Mouse (Mus musculus) activated CD4-positive, CD25-positive, alpha-beta regulatory T cell (primary cell): ENCODE measurements around the gene Srxn1. TPM values are rescaled to one million over a fixed set of nuclear protein-coding genes. Genes with fewer than 3 reads are reported as not detected.

Experiments used
- polyA plus RNA-seq, 2 experiments: library from polyadenylated mRNA; unstranded; fragments of 100-300 nt; shearing (Covaris generic); gene quantifications; one replicate each; pipeline ENCODE4 v1.2.1; 2017

Gene Srxn1
- polyA plus RNA-seq = 1 to 10 TPM; 1.0 to 4.3 TPM

DNA sequence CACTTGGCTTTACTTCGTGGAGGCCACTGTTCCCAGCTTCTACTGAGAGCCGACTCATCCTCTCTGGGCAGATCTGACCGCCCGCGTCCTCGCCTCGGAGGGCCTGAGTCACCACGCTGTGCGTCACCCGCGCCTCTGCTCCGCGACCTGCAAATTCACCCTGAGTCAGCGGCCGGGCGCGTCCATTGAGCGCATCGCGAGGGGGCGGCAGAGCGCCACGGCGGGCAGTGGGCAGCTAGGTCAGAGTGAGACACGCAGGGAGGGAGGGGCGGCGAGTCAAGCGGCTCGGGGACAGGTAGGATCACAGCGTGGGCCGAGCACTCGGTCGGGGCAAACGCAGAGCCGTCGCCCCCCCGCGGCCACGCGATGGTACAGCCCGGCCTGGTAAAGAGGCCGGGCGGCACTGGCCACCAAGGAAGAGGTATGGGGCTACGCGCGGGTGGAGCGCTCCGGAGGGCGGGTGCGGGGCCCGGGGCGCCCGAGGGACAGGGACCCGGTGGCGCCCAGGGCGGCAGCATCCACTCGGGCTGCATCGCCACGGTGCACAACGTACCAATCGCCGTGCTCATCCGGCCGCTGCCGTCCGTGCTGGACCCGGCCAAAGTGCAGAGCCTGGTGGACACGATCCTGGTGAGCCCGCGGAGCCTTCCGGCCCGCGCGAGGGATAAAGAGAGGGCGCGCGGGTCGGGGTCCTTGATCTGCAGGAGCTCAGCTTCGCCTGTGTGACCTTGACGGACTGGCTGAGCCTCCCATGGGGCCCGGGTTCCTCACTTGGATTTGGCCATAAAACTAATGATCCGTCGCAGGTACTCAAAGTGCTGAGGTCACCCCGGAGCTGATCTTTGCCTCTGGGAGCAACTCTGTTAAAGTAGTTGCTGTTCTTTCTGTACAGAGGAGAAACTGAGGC is at the start of gene Srxn1:
Gene Srxn1 (plus strand): TSS at position 199 of the 907 bp plus-strand sequence.

DNA sequence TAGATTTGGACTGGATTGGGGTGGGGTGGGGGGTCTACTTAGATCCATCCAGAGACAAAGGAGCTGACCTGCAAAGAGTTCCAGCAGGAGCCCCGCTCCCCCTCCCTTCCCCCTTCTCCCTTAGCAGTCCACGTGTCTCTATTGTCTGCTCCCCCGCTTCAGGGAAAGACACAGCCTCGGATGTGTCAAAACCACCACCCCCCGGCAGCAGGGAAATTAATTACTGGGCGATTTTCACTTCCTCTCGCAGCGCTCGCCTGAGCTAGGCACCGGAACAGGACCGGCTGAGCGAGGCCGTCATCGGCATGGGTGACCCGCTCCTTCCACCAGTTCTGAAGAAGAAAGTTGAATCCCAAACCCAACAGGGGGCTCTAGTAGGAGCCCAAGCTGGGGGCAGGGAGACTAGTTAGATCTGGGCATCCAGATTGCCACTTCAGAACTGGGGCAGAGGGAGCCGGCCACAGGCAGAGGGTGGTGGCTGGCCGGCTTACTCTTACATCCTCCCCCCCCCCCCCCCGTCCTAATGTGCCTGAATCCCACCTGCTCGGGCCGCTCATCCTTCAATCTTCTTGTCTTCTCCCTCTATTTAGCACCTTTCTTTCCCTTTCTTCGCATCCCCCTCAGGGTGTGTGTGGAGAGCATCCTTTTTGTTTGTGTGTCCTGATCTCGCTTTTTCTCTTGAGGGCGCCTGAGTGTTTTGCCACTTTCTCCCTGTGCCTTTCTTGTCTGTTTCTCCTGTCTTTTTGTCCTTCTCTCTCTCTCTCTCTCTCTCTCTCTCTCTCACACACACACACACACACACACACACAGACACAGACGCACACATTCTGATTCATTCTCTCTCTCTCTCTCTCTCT is 24.4 kb upstream of the Srxn1 start, which contains the start of gene Scrt2:
Gene Scrt2 (plus strand): TSS at position 845 of the 857 bp plus-strand sequence.

DNA sequence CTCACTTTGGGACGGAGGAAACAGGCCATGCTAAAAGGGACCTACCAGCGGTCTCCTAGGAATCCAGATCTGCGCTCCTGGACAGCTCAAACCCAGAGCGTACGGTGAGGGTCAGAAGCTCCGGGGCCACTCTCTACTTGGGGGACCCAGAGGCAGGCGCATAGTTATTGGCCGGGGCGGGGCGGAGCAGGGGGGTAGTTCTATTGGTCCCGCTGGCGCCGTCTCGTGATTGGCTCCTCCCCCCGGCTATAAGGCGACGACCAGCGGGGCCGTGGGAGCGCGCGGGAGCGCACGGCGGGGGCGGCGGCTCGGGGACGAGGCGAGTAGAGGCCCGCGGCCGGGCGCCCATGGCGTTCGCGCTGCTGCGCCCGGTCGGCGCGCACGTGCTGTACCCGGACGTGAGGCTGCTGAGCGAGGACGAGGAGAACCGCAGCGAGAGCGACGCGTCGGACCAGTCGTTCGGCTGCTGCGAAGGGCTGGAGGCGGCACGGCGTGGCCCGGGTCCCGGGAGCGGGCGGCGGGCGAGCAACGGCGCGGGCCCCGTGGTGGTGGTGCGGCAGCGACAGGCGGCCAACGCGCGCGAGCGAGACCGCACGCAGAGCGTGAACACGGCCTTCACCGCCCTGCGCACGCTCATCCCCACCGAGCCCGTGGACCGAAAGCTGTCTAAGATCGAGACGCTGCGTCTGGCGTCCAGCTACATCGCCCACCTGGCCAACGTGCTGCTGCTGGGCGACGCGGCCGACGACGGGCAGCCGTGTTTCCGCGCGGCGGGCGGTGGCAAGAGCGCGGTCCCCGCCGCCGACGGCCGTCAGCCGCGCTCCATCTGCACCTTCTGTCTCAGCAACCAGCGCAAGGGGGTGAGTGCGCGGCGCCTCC is 38.2 kb downstream of the Srxn1 start, which contains the start of gene Tcf15:
Gene Tcf15 (plus strand): TSS at position 283 of the 879 bp plus-strand sequence.

Other genes with a start within 250 kb of the Srxn1 start
- under 1 TPM; 0.07 to 0.11 TPM for gene Angpt4, start 194.3 kb upstream of the Srxn1 start, polyA plus RNA-seq
- gene Fam110a, start 125.3 kb upstream of the Srxn1 start, polyA plus RNA-seq = 10 to 100 TPM; 13.9 to 35.6 TPM
- 10 to 100 TPM in 1 of 2 experiments, 1 to 10 TPM in 1; 7.6 to 12.5 TPM for gene Slc52a3, start 109.0 kb upstream of the Srxn1 start, polyA plus RNA-seq
- not detected for gene Scrt2, start 24.0 kb upstream of the Srxn1 start, polyA plus RNA-seq
- gene Tcf15, start 38.0 kb downstream of the Srxn1 start, polyA plus RNA-seq = under 1 TPM in 1 of 2 experiments, not detected in 1; 0.17 TPM
- 10 to 100 TPM; 41.7 to 54.9 TPM for gene Csnk2a1, start 121.3 kb downstream of the Srxn1 start, polyA plus RNA-seq
- 10 to 100 TPM; 43.8 to 62.6 TPM for gene Tbc1d20, start 188.3 kb downstream of the Srxn1 start, polyA plus RNA-seq
- gene Rbck1, start 227.1 kb downstream of the Srxn1 start, polyA plus RNA-seq = 100 to 1,000 TPM; 263 to 272 TPM
- gene Trib3, start 238.5 kb downstream of the Srxn1 start, polyA plus RNA-seq = 1 to 10 TPM; 7.0 TPM